Mouse (Mus musculus) hindbrain, embryonic 12.5 days (tissue): ENCODE measurements around the gene Cdk9. TPM values are rescaled to one million over a fixed set of nuclear protein-coding genes. Genes with fewer than 3 reads are reported as not detected.

Experiments
- ATAC-seq: fragments of 200-750 bp; cut with Nextera tagmentation; 2 replicates; pipeline ENCODE4 v1.8.0; 2017; ENCODE audit warnings: moderate TSS enrichment; ENCODE audit not compliant: low FRiP score
- H3K27ac ChIP-seq: fragments of 300-500 bp; sonication (generic); 2 replicates; pipeline ENCODE4 v1.5.1; 2016; ENCODE audit warnings: mild to moderate bottlenecking
- H3K27me3 ChIP-seq: fragments of 300-500 bp; sonication (generic); 2 replicates; pipeline ENCODE4 v1.6.1; 2016; ENCODE audit warnings: mild to moderate bottlenecking
- H3K36me3 ChIP-seq: fragments of 300-500 bp; sonication (generic); 2 replicates; pipeline ENCODE4 v1.6.1; 2016; ENCODE audit warnings: mild to moderate bottlenecking
- H3K4me1 ChIP-seq: fragments of 300-500 bp; sonication (generic); 2 replicates; pipeline ENCODE4 v1.6.1; 2016
- H3K4me2 ChIP-seq: fragments of 300-500 bp; sonication (generic); replicated peaks from 2 replicates; pipeline ENCODE4 v1.6.1; 2016; ENCODE audit warnings: mild to moderate bottlenecking
- H3K4me3 ChIP-seq: fragments of 300-500 bp; sonication (generic); 2 replicates; pipeline ENCODE4 v1.5.1; 2016; ENCODE audit warnings: mild to moderate bottlenecking
- H3K9ac ChIP-seq: fragments of 300-500 bp; sonication (generic); 2 replicates; pipeline ENCODE4 v1.6.1; 2016; ENCODE audit warnings: mild to moderate bottlenecking, moderate library complexity
- H3K9me3 ChIP-seq: fragments of 300-500 bp; sonication (generic); replicated peaks from 2 replicates; pipeline ENCODE4 v1.6.1; 2016; ENCODE audit warnings: mild to moderate bottlenecking
- WGBS: fragments of 180-500 bp; shearing (Covaris S2); methylation state at CpG from one replicate; pipeline ENCODE4 v1.1.7; 2016; 5-methylcytosine and 5-hydroxymethylcytosine counted together
- polyA plus RNA-seq: library from polyadenylated mRNA; unstranded; fragments of >200 nt; fragmentation: Nextera tagmentation; extraction: Ambion mirVana; gene quantifications from 2 replicates; pipeline ENCODE4 v1.2.1, GENCODE M21; 2016

Cdk9 gene
- polyA plus RNA-seq, 1 experiment from 2014 or later: 99.0 TPM

DNA sequence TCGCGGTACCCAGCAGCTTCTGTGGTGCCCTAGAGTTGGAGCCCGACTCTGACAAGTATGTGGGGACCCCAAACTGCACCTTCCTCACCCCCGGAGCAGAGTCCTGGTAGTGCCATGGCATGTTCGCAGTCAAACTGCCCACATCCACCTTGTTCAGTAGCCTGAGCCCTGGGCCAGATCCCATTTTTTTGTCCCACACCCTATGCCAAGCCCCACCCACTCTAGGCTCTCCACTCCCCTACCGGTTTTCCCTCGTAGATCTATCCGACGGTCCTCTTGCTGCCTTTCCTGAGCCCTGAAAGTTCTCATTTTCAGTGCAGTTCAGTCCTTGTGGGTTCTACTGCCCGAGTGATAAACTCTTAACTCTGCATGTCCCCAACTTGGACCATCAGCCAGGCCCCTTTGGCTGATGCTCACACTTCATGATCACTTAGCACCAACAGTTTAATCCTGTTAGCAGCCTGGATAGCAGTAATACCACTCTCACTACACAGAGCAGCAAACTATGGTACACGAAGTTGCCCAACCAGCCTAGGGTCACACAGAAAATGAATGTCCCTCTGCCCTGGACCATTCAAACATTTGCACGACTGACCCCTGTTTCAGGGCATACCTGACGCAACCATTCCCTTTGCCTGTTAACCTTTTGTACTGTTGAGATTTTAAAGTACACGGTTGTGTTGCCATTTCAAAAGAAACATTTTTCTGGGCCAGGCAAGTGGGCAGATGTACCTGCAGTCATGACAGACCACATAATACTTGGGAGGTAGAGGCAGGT is 11.7 kb downstream of the Cdk9 start:
- H3K27ac ChIP-seq: no peak overlapping the region
- H3K27me3 ChIP-seq: no peaks in the 10 kb centered on the region
- H3K4me2 ChIP-seq: no peak overlapping the region
- no peak overlapping the region for H3K9ac ChIP-seq
- no peak for ATAC-seq
- H3K36me3 ChIP-seq: peaks cover 38% of the 10 kb centered on the region
- no peak overlapping the region for H3K4me3 ChIP-seq
- H3K4me1 ChIP-seq: no peaks in the 10 kb centered on the region
- no peaks in the 10 kb centered on the region for H3K9me3 ChIP-seq
- WGBS: 88% methylated on average over 14 of the region's 14 CpGs

DNA sequence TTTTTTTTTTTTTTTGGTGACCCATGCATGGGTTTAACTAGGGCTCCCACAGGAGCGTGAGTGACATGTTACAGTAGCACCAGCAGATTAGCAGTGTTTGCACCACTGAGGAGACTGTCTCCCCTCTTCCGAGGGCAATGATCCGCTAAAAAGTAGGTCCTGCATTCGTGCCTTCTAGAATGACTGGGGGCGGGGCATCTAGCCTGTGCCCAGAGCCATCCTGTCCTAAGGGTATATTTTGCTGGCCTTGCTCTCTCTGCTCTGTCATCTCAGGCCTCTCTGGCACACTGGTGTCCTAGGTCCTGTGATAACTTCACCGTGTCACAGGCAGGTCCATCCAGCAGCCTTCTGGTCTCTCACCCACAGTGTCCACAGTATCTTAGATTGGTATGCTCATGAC is 13.2 kb downstream of the Cdk9 start:
- no peaks in the 10 kb centered on the region for H3K4me1 ChIP-seq
- no peak for ATAC-seq
- no peak overlapping the region for H3K4me2 ChIP-seq
- no peaks in the 10 kb centered on the region for H3K9me3 ChIP-seq
- H3K36me3 ChIP-seq: peaks cover 23% of the 10 kb centered on the region
- no peak overlapping the region for H3K9ac ChIP-seq
- H3K4me3 ChIP-seq: no peak overlapping the region
- H3K27ac ChIP-seq: no peak overlapping the region
- 84% methylated on average over 6 of the region's 6 CpGs for WGBS
- no peaks in the 10 kb centered on the region for H3K27me3 ChIP-seq

DNA sequence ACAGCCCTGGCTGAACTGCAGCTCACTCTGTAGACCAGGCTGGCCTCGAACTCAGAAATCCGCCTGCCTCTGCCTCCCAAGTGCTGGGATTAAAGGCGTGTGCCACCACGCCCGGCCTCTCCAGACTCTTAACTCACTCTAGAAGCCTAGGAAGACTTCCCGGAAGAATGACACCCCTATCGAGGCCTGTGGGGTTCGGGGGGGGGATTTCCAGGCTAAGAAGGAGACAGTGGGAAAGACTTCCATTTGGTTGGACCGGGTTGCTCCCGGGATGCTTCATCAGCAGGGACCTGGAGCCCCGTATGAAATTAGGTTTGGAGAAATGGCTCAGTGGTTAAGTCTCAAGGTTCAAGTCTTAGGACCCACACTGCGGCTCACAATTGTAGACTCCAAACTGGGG is 18.2 kb downstream of the Cdk9 start:
- Histone ChIP-seq H3K9ac (peak overlapping the region; percentile 56; the same call in 1 of the 2 replicates), H3K4me2 (peak overlapping the region; percentile 78), H3K9me3 (no peaks in the 10 kb centered on the region), H3K4me1 (peaks cover 14% of the 10 kb centered on the region), H3K27ac (no peak overlapping the region), H3K27me3 (0 out of 2 replicates have a peak, but pooled peaks cover 2% of the 10 kb centered on the region), H3K4me3 (peak overlapping the region; percentile 62), H3K36me3 (0 out of 2 replicates have a peak, but pooled peaks cover 3% of the 10 kb centered on the region)
- 92% methylated on average over 12 of the region's 12 CpGs for WGBS
- ATAC-seq: 0 out of 2 replicates have a peak, but pooled peaks have one; percentile 11

DNA sequence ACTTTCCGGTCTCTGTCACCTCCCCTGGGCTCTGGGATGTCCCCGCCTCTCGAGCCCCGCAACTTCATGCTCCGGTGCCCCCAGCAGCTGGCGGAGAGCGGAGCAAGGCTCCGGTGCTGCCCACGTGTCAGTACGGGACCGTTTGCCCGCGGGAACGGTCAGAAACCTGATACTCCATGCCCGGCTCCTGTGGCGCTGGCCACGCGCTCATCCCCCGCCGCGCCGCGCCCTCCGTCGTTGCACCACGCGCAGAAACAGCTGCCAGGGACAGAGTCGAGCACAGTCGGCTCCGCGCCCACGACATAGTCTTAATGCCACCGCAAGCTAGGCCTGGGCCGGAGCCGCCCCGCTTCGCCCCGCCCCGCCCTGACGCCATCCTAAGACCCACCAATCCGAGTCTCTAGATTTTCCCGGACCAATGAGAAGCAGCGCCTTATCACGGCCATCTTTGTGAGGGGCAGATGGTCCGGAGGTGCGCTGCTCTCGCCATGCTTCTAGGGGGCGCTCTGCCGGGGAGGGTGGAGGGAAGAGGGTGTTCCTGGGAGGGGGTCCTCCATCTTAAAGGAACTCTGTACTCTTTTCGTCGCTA is 19.0 kb downstream of the Cdk9 start:
- ATAC-seq: peak; percentile 98
- peak overlapping the region; percentile 77 for H3K27ac ChIP-seq
- H3K27me3 ChIP-seq: 0 out of 2 replicates have a peak, but pooled peaks cover 2% of the 10 kb centered on the region
- H3K4me1 ChIP-seq: peaks cover 14% of the 10 kb centered on the region
- peak overlapping the region; percentile 78 for H3K9ac ChIP-seq
- H3K36me3 ChIP-seq: 0 out of 2 replicates have a peak, but pooled peaks cover 3% of the 10 kb centered on the region
- peak overlapping the region; percentile 62 for H3K4me3 ChIP-seq
- WGBS: under 1% methylated on average over 51 of the region's 51 CpGs
- no peaks in the 10 kb centered on the region for H3K9me3 ChIP-seq
- peak overlapping the region; percentile 78 for H3K4me2 ChIP-seq

DNA sequence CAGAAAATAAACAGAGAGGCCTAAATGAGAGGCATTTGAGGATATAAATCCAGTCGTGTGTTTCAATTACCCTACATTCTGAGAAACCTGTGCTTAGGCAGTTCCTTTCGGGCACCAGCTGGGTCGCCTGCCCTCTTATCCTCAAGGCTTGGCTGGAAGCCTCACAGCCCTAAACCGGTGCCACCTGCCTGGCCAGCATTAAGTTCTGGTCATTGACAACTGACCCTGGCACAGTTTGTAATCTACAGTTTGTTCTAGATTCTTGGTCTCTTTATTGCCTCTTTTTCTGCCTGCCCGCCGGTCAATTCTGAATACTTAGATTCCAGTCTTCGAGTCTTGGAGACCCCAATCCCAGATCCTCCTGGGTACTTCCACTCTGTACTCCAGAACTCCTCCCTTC is 19.6 kb downstream of the Cdk9 start:
- peak overlapping the region; percentile 62 for H3K4me3 ChIP-seq
- 0 out of 2 replicates have a peak, but pooled peaks cover 2% of the 10 kb centered on the region for H3K27me3 ChIP-seq
- no peak overlapping the region for H3K27ac ChIP-seq
- no peaks in the 10 kb centered on the region for H3K9me3 ChIP-seq
- 25% methylated on average over 7 of the region's 7 CpGs for WGBS
- H3K36me3 ChIP-seq: peaks cover 4% of the 10 kb centered on the region
- peak overlapping the region; percentile 78 for H3K4me2 ChIP-seq
- ATAC-seq: no peak
- peaks cover 14% of the 10 kb centered on the region for H3K4me1 ChIP-seq
- peak overlapping the region; percentile 78 for H3K9ac ChIP-seq

DNA sequence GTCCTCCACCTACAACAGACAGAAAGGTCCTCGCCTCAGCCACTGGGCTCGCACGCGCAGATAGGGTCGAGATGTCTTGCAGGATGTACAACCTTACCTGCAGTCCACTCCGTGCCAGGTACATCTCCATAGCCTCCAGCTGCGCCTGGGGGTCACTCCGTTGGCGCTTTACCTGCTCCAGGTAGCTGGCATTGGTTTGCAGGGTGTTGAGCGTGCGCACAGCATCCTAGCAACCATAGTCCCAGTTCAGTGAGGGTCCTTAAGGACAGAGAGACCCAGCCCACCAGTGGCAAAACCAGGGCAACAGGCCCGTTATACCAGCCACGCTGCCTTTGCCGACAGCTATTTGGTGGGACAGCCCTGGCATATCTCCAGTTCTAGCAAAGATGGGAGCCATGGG is 20.4 kb downstream of the Cdk9 start:
- H3K27me3 ChIP-seq: 0 out of 2 replicates have a peak, but pooled peaks cover 2% of the 10 kb centered on the region
- no peak for ATAC-seq
- peaks cover 12% of the 10 kb centered on the region for H3K36me3 ChIP-seq
- H3K4me3 ChIP-seq: no peak overlapping the region
- H3K9ac ChIP-seq: peak overlapping the region; percentile 78; the same call in 1 of the 2 replicates
- no peak overlapping the region for H3K4me2 ChIP-seq
- 93% methylated on average over 14 of the region's 14 CpGs for WGBS
- no peak overlapping the region for H3K27ac ChIP-seq
- no peaks in the 10 kb centered on the region for H3K9me3 ChIP-seq
- peaks cover 14% of the 10 kb centered on the region for H3K4me1 ChIP-seq

DNA sequence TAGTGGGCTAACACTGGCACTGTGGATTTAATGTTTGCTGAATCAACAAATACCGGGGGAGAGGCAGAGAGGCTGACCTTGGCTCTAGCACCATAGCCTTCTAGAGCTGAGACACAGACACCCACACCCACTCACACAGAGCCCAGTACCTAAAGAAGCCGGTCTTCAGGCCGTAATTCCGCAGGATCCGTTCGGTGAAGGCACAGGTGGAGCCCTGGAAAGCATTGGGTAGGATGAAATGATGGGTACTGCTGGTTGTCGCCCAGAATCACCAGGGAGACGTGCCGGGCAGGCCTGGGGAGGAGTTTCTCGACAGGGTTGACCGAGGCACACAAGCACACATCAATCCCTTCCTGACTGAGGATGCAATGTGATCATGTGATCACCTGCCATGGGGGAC is 21.8 kb downstream of the Cdk9 start:
- Histone ChIP-seq H3K27ac (no peak overlapping the region), H3K4me3 (no peak overlapping the region), H3K27me3 (0 out of 2 replicates have a peak, but pooled peaks cover 2% of the 10 kb centered on the region), H3K9ac (no peak overlapping the region), H3K9me3 (no peaks in the 10 kb centered on the region), H3K4me1 (peaks cover 14% of the 10 kb centered on the region), H3K4me2 (no peak overlapping the region), H3K36me3 (peaks cover 25% of the 10 kb centered on the region)
- WGBS: 86% methylated on average over 11 of the region's 11 CpGs
- ATAC-seq: no peak

DNA sequence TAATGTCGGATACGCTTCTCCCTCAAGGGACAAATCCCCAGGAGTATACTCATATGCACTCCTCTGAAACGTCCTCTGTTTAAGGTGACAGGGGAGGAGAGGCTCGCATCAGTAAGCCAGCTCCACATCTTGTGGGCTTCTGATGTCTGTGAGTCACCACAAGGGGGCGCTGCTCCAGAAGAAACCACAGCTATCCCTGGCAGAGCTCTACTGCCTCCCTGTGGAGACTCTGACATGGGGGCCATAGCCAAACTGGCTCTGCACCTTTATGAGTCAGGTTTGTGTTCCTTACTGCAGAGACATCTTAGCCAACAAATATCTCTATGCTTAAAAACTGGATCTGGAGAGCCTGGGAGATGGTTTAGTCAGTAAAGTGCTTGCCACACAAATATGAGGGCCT is 23.5 kb downstream of the Cdk9 start:
- Histone ChIP-seq H3K4me2 (no peak overlapping the region), H3K9ac (no peak overlapping the region), H3K4me3 (no peak overlapping the region), H3K9me3 (no peaks in the 10 kb centered on the region), H3K27ac (no peak overlapping the region), H3K27me3 (0 out of 2 replicates have a peak, but pooled peaks cover 2% of the 10 kb centered on the region), H3K4me1 (peaks cover 14% of the 10 kb centered on the region), H3K36me3 (peaks cover 41% of the 10 kb centered on the region)
- no peak for ATAC-seq
- WGBS: 20% methylated on average over 5 of the region's 5 CpGs

DNA sequence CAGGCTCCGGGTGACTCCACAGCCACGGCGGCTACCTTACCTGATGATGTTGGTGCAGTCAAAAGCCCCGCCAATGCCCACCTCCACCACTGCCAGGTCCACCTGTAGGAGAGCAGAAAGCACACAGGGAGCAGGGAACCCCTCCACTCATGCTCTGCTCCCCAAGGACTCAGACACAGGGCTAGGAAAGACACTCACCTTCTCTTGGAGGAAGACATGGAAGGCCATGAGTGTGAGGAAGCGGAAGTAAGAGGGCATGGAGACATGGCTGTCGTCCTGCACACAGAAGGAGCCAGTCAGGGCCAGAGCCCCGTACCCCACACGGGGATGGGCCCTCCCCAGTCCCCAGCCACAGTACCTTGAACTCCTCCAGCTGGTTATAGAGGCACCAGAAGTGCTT is 25.3 kb downstream of the Cdk9 start:
- Histone ChIP-seq H3K4me2 (no peak overlapping the region), H3K4me1 (peaks cover 4% of the 10 kb centered on the region; the same call in 1 of the 2 replicates), H3K4me3 (no peak overlapping the region), H3K36me3 (peaks cover 56% of the 10 kb centered on the region), H3K9ac (no peak overlapping the region), H3K9me3 (no peaks in the 10 kb centered on the region), H3K27ac (no peak overlapping the region), H3K27me3 (0 out of 2 replicates have a peak, but pooled peaks cover under 1% of the 10 kb centered on the region)
- no peak for ATAC-seq
- WGBS: 87% methylated on average over 8 of the region's 8 CpGs

DNA sequence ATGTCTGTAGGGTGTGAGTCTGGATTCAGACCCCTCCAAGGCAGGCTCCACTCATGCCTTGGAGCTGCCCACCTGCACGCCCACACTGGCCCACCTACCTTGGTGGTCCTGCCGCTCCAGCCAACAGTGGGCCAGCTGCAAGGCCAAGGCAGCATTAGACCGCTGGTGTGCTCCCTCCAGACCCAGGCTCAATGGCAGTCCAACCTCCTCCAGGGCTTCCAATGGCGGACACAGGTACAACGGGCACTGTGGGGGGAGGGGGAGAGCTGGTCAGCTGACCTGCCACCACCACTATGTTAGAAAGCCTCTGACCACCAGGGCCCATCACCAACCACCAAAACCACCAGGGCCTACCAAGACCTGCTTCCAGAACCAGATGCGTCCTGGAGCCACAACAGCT is 26.2 kb downstream of the Cdk9 start:
- H3K4me2 ChIP-seq: no peak overlapping the region
- 96% methylated on average over 6 of the region's 6 CpGs for WGBS
- peaks cover 58% of the 10 kb centered on the region for H3K36me3 ChIP-seq
- no peak overlapping the region for H3K9ac ChIP-seq
- H3K4me3 ChIP-seq: no peak overlapping the region
- peaks cover 6% of the 10 kb centered on the region; the same call in 1 of the 2 replicates for H3K4me1 ChIP-seq
- no peaks in the 10 kb centered on the region for H3K27me3 ChIP-seq
- H3K9me3 ChIP-seq: no peaks in the 10 kb centered on the region
- H3K27ac ChIP-seq: no peak overlapping the region
- no peak for ATAC-seq

DNA sequence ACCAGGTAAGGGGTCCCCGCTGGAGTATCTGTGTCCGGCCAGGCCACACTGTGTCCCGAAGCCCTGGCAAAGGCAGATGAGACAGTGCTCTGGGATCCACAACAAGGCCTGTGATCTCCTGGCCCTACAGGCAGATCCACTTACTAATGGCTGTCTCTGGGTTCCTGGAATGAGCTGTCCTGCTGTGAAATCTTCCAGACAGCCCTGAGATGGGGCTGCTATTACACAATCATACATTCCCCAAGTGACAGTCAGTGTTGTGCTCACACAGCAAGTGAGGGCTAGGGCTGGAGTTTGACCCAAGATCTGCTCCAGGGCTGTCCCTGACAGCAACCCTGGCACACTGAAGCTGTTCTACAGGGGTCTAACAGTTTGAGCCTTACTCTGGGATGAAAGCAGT is 27.1 kb downstream of the Cdk9 start:
- Histone ChIP-seq H3K4me1 (peaks cover 6% of the 10 kb centered on the region; the same call in 1 of the 2 replicates), H3K36me3 (peaks cover 57% of the 10 kb centered on the region), H3K4me2 (no peak overlapping the region), H3K4me3 (no peak overlapping the region), H3K27ac (no peak overlapping the region), H3K9ac (no peak overlapping the region), H3K27me3 (no peaks in the 10 kb centered on the region), H3K9me3 (no peaks in the 10 kb centered on the region)
- ATAC-seq: no peak
- 87% methylated on average over 3 of the region's 3 CpGs for WGBS

DNA sequence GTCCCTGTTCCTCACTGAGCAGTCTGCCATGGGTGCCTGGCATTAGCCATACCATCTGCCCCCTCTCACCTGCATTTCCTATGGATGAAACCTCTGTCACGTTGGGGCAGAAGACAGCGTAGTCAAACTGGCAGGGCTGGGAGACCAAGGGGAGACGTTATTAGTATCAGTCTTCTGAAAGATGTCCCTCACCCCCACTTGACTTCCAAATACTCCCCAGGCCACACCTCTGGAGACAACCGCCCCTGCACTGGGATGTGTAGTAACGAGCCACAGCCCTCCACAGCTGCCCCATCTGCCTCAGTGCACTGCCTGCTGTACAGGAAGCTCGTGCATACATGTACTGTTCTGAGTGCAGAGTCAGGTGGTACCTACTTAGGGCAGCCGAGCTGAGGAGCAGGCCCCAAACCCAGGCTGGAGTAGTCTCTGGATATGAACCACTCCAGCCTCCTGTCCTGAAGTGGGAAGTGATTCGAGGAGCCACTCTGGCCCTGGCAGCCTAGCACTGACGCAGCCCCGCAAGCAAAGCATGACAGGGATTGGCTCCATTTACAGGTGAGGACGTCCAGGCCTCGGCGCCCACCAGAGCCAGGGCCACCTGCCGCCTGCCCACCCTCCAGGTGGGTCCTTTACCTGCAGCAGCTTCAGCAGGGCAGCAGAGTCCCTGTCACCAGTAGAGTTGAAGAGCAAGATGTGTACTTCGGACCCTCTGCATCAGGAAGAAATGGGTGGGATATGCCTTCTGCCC is 28.0 kb downstream of the Cdk9 start:
- Histone ChIP-seq H3K27ac (no peak overlapping the region), H3K4me3 (no peak overlapping the region), H3K36me3 (peaks cover 57% of the 10 kb centered on the region), H3K4me1 (peaks cover 7% of the 10 kb centered on the region; the same call in 1 of the 2 replicates), H3K4me2 (no peak overlapping the region), H3K9ac (no peak overlapping the region), H3K27me3 (no peaks in the 10 kb centered on the region), H3K9me3 (no peaks in the 10 kb centered on the region)
- ATAC-seq: no peak
- WGBS: 93% methylated on average over 15 of the region's 15 CpGs
